Mouse (Mus musculus): ENCODE data around the gene Gc.

Gc gene

GRCm38 (mm10) chr5:89457554-89458062 is at the start of gene Gc:
Gene Gc, minus strand, starts transcription at chr5:89457898.
- DNase-seq (ENCODE audit: low spot score in 2 of 2): no peak

GRCm38 (mm10) chr5:89500182-89500581 is 42.5 kb upstream of the Gc start:
- DNase-seq (ENCODE audit: low spot score in 2 of 2): no peak

DNA sequence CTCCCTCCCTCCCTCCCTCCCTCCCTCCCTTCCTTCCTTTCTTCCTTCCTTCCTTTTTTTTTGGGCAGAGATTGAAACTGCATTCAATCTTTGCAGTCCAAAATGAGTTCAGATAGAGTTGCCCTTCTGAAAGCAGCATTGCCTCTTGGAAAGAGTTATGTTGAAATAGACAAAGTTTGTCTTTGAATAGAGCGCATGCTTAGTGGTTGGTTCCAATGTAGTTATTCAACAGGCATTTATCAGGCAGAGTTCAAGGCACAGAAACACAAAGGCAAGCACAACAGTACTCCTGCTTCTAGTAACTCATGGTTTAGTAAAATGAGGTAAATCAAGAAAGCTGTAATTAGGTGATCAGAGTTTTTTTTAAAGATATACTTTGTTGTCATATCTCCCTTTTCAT is 34.9 kb upstream of the Gc start:
- no peak for DNase-seq (ENCODE audit: low spot score in 2 of 2)

DNA sequence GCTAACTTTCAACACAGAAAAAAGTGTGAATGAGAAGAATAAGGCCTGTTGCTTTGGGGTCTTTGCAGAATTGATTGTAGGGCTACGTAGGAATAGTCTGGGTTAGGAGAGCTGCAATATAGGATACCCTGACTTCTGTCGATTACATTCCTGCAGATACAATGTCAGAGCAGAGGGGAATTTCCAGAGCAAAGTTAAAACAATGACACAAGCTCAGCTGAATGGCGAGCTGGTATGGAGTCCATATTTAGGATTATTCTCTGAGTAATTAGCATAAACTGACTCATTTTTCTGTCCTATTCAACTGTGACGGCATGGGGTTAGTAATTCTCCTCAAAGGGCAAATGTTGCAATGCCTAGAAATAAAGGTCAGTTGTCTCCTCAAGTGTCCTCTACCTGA is 12.8 kb upstream of the Gc start:
- DNase-seq (ENCODE audit: low spot score in 2 of 2): no peak

- DNase-seq (ENCODE audit: low spot score in 2 of 2): no peak
Observed at GRCm38 (mm10) chr5:89467886-89468285, 10.2 kb upstream of the Gc start.

DNA sequence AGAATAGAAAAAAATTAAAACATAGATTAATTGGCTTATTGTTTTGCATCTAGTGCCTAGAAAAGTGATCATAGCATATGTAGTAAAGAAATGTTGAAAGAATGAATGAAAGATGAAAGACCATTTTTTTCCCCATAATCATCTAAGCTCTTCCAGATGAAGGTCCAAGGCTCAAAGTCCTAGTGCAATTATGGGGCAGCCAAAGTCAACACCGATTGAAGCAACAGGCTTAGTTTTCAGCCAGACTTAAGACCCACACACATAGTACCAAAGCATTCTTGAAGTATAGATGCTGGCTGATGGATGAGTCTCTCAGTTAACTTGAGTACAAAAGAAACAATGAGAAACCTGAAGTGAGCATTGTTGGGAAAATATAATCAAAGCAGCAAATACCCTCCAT is 9.3 kb upstream of the Gc start:
- no peak for DNase-seq (ENCODE audit: low spot score in 2 of 2)

DNA sequence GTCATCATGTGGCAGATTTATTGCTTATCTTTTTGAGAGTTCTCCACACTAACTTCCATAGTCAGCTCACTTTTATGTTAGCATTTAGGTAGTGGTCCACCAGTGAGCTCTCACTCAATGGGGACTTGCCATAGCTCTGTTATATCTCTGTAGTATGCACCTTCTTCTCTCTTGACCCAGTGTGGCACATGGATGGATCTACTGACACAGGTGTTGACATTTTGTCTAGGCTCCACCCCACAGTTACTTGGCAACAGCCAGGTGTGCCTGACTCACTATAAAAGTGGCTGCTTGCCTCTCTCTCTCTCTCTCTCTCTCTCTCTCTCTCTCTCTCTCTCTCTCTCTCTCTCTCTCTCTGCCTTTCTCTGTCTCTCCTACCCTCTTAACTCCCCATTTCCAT is 8.6 kb upstream of the Gc start:
- no peak for DNase-seq (ENCODE audit: low spot score in 2 of 2)

GRCm38 (mm10) chr5:89461817-89462216 is 4.1 kb upstream of the Gc start:
- DNase-seq (ENCODE audit: low spot score in 2 of 2): no peak

- DNase-seq (ENCODE audit: low spot score in 2 of 2): no peak
Observed at GRCm38 (mm10) chr5:89459591-89459990, 1.9 kb upstream of the Gc start.

DNA sequence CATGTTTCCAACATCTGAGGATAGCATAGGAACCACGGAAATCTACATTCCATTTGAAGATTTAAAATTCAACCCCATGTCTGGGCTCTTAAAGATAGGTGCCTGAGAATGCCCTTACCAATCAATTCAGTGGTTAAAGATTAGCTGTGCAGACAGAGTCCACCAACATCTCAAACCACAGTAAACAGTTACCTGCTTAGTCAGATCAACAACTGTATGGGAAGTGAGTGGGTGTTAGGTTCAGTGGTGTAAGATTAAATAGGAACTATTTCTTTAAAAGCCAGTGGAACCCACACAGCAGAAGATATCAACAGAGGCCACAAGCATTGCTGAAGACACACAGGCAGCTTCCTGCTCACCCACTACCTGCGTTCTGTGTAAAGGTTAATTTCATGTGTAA is 1.3 kb upstream of the Gc start:
- DNase-seq (ENCODE audit: low spot score in 2 of 2): no peak

- DNase-seq (ENCODE audit: low spot score in 2 of 2): peak in 1 of 2 experiments; percentile 1
Observed at GRCm38 (mm10) chr5:89455526-89455925, 2.2 kb downstream of the Gc start.

DNA sequence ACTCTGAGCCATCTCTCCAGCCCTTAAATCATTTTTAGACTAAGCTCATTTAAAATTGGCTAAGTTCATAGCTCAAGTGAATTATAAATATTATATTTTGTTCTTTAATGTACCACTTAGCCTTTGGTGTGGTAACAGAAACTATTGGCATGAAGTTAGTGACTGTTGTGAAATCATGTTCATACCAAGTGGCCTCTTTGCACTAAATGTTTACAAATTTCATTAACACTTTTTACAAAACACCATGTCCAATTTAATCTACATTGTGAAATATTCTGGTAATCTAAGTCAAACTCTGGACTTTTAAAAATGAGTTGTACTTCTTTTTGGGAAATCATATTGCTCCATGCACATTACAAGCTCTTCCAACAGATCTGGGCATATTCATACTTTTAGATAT is 6.9 kb downstream of the Gc start:
- DNase-seq (ENCODE audit: low spot score in 2 of 2): no peak

DNA sequence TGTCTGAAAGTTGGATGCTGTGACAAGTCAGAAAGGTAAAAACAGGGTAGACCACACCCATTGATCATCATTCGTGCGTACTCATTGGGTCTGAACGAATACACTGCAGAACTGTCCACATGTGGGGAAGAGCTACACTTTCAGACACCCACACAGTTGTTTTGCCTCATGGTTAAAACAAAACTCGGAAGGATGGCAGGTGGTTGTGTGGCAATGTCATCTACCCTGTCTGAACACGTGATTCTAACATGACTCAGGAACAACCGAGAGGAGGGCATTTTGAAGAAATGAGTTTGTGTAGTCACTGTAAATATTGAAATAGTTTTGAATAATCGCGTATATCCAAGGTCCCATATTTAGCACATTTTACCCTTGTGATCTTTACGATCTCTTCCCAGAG is 8.4 kb downstream of the Gc start:
- DNase-seq (ENCODE audit: low spot score in 2 of 2): no peak

DNA sequence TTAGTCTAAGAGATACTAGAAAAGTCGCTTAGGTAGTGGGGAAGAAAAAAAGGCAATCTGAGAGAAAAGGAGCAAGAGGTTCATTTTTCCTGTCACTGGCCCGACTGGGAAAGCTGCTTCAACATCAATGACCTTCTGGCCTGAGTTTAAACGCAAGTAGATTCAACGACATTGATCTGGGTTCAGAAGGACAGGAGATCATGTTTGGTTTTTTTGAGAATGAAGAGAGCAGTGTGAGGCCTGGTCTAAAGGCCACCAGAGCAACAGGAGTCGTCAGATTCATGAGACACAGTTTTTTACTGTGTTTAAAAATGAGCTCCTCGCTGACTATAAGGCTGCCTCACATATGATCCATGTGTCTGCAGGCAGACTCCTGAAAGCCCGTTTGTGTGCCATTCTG is 9.7 kb downstream of the Gc start:
- DNase-seq (ENCODE audit: low spot score in 2 of 2): no peak

GRCm38 (mm10) chr5:89444360-89444759 is 13.3 kb downstream of the Gc start:
- peak in 1 of 2 experiments; percentile 6 for DNase-seq (ENCODE audit: low spot score in 2 of 2)

GRCm38 (mm10) chr5:89411536-89411935 is 46.2 kb downstream of the Gc start:
- no peak for DNase-seq (ENCODE audit: low spot score in 2 of 2)

- no peak for DNase-seq (ENCODE audit: low spot score in 2 of 2)
Observed at GRCm38 (mm10) chr5:89407376-89408082, 50.2 kb downstream of the Gc start.

DNA sequence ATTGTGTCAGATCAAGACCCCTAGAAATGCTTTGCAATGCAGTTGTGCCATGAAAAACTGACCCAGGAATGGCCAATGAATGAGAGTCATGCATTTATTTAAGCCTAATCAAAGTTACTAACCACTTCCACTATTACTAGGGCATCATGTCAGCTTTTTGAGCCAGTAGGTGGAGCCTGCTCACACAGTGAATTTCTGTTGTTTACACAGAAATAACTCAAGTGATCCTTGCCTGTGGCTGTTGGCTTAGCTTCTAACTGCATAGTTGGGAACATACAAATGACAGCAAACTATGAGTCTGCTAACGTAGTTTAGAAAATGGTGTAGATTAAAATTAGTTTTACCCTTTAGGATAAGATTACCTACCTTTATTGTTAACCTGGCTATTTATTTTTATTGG is 52.6 kb downstream of the Gc start:
- no peak for DNase-seq (ENCODE audit: low spot score in 2 of 2)

GRCm38 (mm10) chr5:89390405-89390804 is 67.3 kb downstream of the Gc start:
- DNase-seq (ENCODE audit: low spot score in 2 of 2): no peak

GRCm38 (mm10) chr5:89384204-89384603 is 73.5 kb downstream of the Gc start:
- peak in 1 of 2 experiments; percentile 29 for DNase-seq (ENCODE audit: low spot score in 2 of 2)

DNA sequence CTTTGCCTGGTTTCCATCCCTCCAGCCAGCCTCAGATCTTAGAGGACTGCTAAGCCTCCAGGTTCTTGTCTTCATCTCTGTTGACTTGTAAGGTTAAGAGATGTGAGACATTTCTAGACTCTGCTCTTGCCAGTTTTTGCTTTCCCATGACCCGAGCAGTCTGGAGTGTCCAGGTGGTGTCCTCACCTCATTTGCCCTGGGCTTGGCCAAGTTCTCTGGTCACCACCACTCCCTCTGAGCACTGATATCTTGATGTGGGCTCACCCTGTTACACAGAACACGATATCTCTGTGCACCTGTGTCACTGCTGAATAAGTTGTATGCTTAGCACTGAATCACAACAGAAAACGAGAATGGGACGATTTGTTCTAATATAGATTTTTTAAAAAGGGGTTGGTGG is 76.4 kb downstream of the Gc start:
- DNase-seq (ENCODE audit: low spot score in 2 of 2): no peak

DNA sequence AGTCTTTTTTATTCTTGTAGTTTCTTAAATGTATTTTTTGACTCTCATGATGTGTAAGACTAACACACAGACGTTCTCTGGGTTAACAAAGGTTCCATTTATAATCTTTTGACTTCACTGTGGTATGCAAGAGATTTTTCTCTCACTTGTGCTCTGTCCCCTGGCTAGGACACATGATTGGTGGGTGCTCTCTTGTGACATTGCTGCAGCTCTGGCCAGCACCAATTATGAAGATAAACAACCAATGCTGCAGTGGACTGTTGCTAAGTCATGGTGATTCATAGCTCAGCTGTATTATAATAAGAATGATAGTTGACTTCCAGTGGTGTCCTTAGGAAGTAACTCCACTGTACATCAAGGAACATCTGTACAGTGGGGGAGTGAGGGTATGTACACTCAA is 87.6 kb downstream of the Gc start:
- DNase-seq (ENCODE audit: low spot score in 2 of 2): no peak

DNA sequence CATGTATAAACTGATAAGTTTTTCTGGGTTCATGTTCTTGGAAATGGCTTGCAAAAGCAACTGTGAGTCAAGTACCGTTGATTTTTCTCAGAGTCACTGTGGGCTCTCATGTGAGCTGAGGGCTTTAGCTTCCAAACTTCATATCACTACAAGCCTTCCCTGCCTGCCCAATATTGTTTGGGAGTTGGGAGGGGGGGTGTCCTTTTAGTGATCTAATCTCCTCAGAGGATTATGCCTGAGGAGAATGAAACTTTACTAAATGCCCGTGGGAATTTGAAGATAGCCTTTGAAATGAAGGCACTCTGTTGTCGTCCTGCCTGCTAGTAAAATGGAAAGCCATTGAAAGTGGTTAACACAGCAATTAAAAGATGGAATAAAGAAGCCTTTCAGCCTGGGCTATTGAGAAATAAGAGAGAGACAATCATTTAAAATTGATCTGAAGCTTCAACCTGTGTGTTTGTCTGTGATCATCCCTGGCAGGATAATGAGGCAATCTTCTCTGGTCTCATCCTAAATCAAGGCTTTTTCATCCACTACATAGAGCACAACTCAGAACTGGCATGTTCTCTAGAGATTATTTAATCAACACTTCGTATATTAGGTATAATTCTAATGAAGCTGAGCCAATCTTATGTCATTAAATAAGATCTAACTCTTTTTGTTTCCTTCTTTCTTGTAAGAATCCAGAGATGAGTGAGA is 89.5 kb downstream of the Gc start:
- DNase-seq (ENCODE audit: low spot score in 2 of 2): no peak

All from frontal cortex, postnatal 36 days (tissue).